Mouse (Mus musculus) adrenal gland, postnatal 4 days (tissue): ENCODE results near the gene Cfap73. TPM values are rescaled to one million over a fixed set of nuclear protein-coding genes. Genes with fewer than 3 reads are reported as not detected.

Source experiments
- DNase-seq, 2 experiments: peaks; one replicate each; pipeline ENCODE4 v3.0.0; 2021 to 2022; ENCODE audit warnings: low spot score in 2 of 2, mixed read lengths in 2 of 2
- total RNA-seq, 2 experiments: library from RNA; stranded (reverse); gene quantifications; 2 replicates each; pipeline ENCODE4 v1.2.3; 2021

The Cfap73 gene
- total RNA-seq, 2 experiments from 2014 or later = 0.56 to 0.78 TPM

GRCm38 (mm10) chr5:120615903-120616302, 18.1 kb downstream of the Cfap73 start:
- DNase-seq = no peak

- DNase-seq = peak; percentile 90 to 100
Observed at GRCm38 (mm10) chr5:120612822-120613604, 21.0 kb downstream of the Cfap73 start.

- peak; percentile 88 to 94 for DNase-seq
Observed at GRCm38 (mm10) chr5:120612442-120612821, 21.6 kb downstream of the Cfap73 start, which contains the start of the genes Rita1 and Ddx54. Gene Rita1 (minus strand): TSS chr5:120612589. Gene Ddx54 (plus strand): TSS chr5:120612739.

- DNase-seq = no peak
Observed at GRCm38 (mm10) chr5:120611416-120611815, 22.6 kb downstream of the Cfap73 start.

- DNase-seq = no peak
Observed at GRCm38 (mm10) chr5:120610906-120611305, 23.1 kb downstream of the Cfap73 start.

- DNase-seq = no peak
Observed at GRCm38 (mm10) chr5:120609246-120609775, 24.7 kb downstream of the Cfap73 start.

GRCm38 (mm10) chr5:120607335-120607734, 26.7 kb downstream of the Cfap73 start:
- DNase-seq = no peak

GRCm38 (mm10) chr5:120606590-120607200, 27.3 kb downstream of the Cfap73 start:
- no peak for DNase-seq

GRCm38 (mm10) chr5:120605688-120606087, 28.3 kb downstream of the Cfap73 start:
- peak; percentile 79 for DNase-seq

- DNase-seq = no peak
Observed at GRCm38 (mm10) chr5:120605241-120605661, 28.8 kb downstream of the Cfap73 start.

- peak; percentile 65 to 75 for DNase-seq
Observed at GRCm38 (mm10) chr5:120604839-120605238, 29.2 kb downstream of the Cfap73 start.

GRCm38 (mm10) chr5:120603515-120603914, 30.5 kb downstream of the Cfap73 start:
- DNase-seq = no peak

GRCm38 (mm10) chr5:120602210-120602609, 31.8 kb downstream of the Cfap73 start:
- DNase-seq = no peak

GRCm38 (mm10) chr5:120600946-120601668, 32.9 kb downstream of the Cfap73 start:
- DNase-seq = no peak

- DNase-seq = no peak
Observed at GRCm38 (mm10) chr5:120599625-120600024, 34.4 kb downstream of the Cfap73 start.

- DNase-seq = no peak
Observed at GRCm38 (mm10) chr5:120594485-120594884, 39.5 kb downstream of the Cfap73 start.

GRCm38 (mm10) chr5:120592141-120592540, 41.9 kb downstream of the Cfap73 start:
- no peak for DNase-seq

GRCm38 (mm10) chr5:120590356-120591010, 43.6 kb downstream of the Cfap73 start:
- DNase-seq = no peak

- DNase-seq = peak; percentile 90 to 98
Observed at GRCm38 (mm10) chr5:120588569-120589094, 45.4 kb downstream of the Cfap73 start, which contains the start of the genes Tpcn1 and Iqcd. Gene Tpcn1 (minus strand): TSS chr5:120588673. Gene Iqcd (plus strand): TSS chr5:120589016.

GRCm38 (mm10) chr5:120587940-120588568, 46.0 kb downstream of the Cfap73 start:
- DNase-seq = no peak
